Mouse (Mus musculus): ENCODE measurements around the gene Cyp26c1. TPM values are rescaled to one million over a fixed set of nuclear protein-coding genes. Genes with fewer than 3 reads are reported as not detected.

Cyp26c1 gene
- total and polyA plus RNA-seq, 3 experiments, result not detected

DNA sequence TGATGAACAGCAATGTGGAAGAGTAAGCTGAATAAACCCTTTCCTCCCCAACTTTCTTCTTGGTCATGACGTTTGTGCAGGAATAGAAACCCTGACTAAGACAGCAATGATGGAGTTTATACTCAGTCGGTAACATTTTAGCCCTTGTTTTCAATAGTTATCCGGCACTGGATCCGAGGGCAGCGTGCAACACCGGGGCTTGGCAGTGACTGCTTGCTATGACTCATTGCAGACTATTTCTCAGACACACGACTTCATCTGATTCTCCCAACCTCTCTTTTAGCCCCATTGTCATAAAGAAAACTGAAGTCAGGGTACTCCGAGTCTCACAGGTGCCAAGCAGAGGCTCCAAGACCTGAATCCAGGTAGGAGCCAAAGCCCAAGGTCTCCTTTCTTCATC, 50.0 kb downstream of the Cyp26c1 start:
- no peak overlapping the region for H3K4me2 ChIP-seq (ENCODE audit: insufficient read depth, low read depth, poor library complexity, severe bottlenecking)
- no peaks in the 10 kb centered on the region for H3K27me3 ChIP-seq (replicated peaks)
- TF ChIP-seq MAZ (IDR thresholded peaks at IDR 0.05; ENCODE audit: low read depth, low read length), result no peak
- TF ChIP-seq JUND (conservative IDR thresholded peaks at IDR 0.05; ENCODE audit: low read depth, low read length), result no peak
- no peak for TF ChIP-seq KAT2A (IDR thresholded peaks at IDR 0.05; ENCODE audit: insufficient replicate concordance, low read length)
- no peak for TF ChIP-seq ZC3H11A (IDR thresholded peaks at IDR 0.05; ENCODE audit: low read depth, low read length)
- no peak for TF ChIP-seq NELFE (IDR thresholded peaks at IDR 0.05; ENCODE audit: low read depth, low read length)
- no peak for TF ChIP-seq RCOR1 (conservative IDR thresholded peaks at IDR 0.05; ENCODE audit: low read depth, low read length)
- TF ChIP-seq ZMIZ1 (IDR thresholded peaks at IDR 0.05; ENCODE audit: low read depth, low read length), result no peak
- TF ChIP-seq TBP (conservative IDR thresholded peaks at IDR 0.05; ENCODE audit: low read depth, low read length), result no peak
- no peak for TF ChIP-seq SMC3 (IDR thresholded peaks at IDR 0.05; ENCODE audit: low read depth, low read length)
- TF ChIP-seq USF2 (conservative IDR thresholded peaks at IDR 0.05; ENCODE audit: low read depth, low read length), result no peak
- TF ChIP-seq UBTF (IDR thresholded peaks at IDR 0.05; ENCODE audit: low read depth, low read length), result no peak
- no peak for TF ChIP-seq TCF12 (IDR thresholded peaks at IDR 0.05; ENCODE audit: low read depth, low read length)
- no peak for TF ChIP-seq ETS1 (conservative IDR thresholded peaks at IDR 0.05; ENCODE audit: low read depth, low read length)
- no peak for TF ChIP-seq ZNF384 (IDR thresholded peaks at IDR 0.05; ENCODE audit: low read depth, low read length)
- no peak for TF ChIP-seq IRF4 (IDR thresholded peaks at IDR 0.05; ENCODE audit: low read depth, low read length)
- no peak for TF ChIP-seq USF1 (IDR thresholded peaks at IDR 0.05; ENCODE audit: low read depth, low read length)
- no peak for TF ChIP-seq POLR2AphosphoS2 (IDR thresholded peaks at IDR 0.05; ENCODE audit: low read depth, low read length)
- TF ChIP-seq NRF1 (IDR thresholded peaks at IDR 0.05; ENCODE audit: low read depth, low read length), result no peak
- no peak for TF ChIP-seq PAX5 (IDR thresholded peaks at IDR 0.05; ENCODE audit: low read length)
- TF ChIP-seq CHD2 (IDR thresholded peaks at IDR 0.05; ENCODE audit: low read length), result no peak
- dilution Hi-C loops (cut with MboI; ENCODE audit: extremely low pct_ligation_motif_present, extremely low pct_unique_long_range_greater_than_20kb, low sequenced_read_pairs) (no loop called here), in situ Hi-C loops (cut with MboI; ENCODE audit: low pct_ligation_motif_present, low pct_unique_long_range_greater_than_20kb, low sequenced_read_pairs) (no loop called here)
- no peak overlapping the region for H3K27ac ChIP-seq (ENCODE audit: insufficient read depth, low read depth)
- H3K36me3 ChIP-seq (replicated peaks in 1 of 2; ENCODE audit: control insufficient read depth in 1 of 2, insufficient read depth in 1 of 2, low read length in 1 of 2), result no peaks in the 10 kb centered on the region
- DNase-seq (ENCODE audit: extremely low read depth), result no peak
- peaks cover 2 to 27% of the 10 kb centered on the region in 2 experiments; a peak in 3 of 4 replicates for H3K4me1 ChIP-seq (ENCODE audit: control insufficient read depth in 1 of 2, insufficient read depth in 2 of 2)
- no peaks in the 10 kb centered on the region for H3K9me3 ChIP-seq (replicated peaks; ENCODE audit: low read length)
- H3K79me2 ChIP-seq (replicated peaks; ENCODE audit: control insufficient read depth, extremely low read depth, insufficient read depth, poor library complexity, severe bottlenecking), result no peaks in the 10 kb centered on the region
- H3K4me3 ChIP-seq (replicated peaks in 1 of 3; ENCODE audit: low read depth in 2 of 3, low read length in 2 of 3, poor library complexity in 1 of 3), result no peak overlapping the region
- H3K9ac ChIP-seq (ENCODE audit: insufficient read depth, low read depth), result no peak overlapping the region

DNA sequence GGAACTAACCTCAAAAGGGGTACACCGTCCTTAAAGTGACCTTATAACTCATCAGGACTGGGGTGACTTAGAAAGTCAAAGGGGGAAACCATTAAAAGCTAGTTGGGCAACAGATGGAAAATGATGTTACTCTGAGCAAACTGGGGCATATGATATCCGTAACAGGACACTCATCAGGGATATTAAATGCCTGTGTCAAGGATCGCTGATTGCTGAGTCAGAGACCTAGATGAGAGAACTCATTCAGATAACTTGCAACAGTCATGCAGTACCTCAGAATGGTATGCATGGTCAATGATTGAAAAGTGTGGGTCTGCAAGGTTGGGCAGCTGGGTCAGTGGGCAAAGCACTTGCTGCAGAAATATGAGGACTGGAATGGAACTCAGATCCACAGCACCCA, 53.2 kb downstream of the Cyp26c1 start:
- H3K4me1 ChIP-seq (ENCODE audit: control insufficient read depth in 1 of 2, insufficient read depth in 2 of 2), result peaks cover 0 to 13% of the 10 kb centered on the region in 2 experiments; a peak in 2 of 4 replicates
- dilution Hi-C loops (cut with MboI; ENCODE audit: extremely low pct_ligation_motif_present, extremely low pct_unique_long_range_greater_than_20kb, low sequenced_read_pairs) (no loop called here), in situ Hi-C loops (cut with MboI; ENCODE audit: low pct_ligation_motif_present, low pct_unique_long_range_greater_than_20kb, low sequenced_read_pairs) (no loop called here)
- H3K27me3 ChIP-seq (replicated peaks), result no peaks in the 10 kb centered on the region
- no peaks in the 10 kb centered on the region for H3K9me3 ChIP-seq (replicated peaks; ENCODE audit: low read length)
- no peak overlapping the region for H3K27ac ChIP-seq (ENCODE audit: insufficient read depth, low read depth)
- no peak overlapping the region for H3K9ac ChIP-seq (ENCODE audit: insufficient read depth, low read depth)
- TF ChIP-seq POLR2AphosphoS2 (IDR thresholded peaks at IDR 0.05; ENCODE audit: low read depth, low read length) (no peak), JUN (IDR thresholded peaks at IDR 0.05; ENCODE audit: insufficient read depth, low read depth, low read length) (no peak), ZNF384 (IDR thresholded peaks at IDR 0.05; ENCODE audit: low read depth, low read length) (no peak), KAT2A (IDR thresholded peaks at IDR 0.05; ENCODE audit: insufficient replicate concordance, low read length) (no peak), EP300 (IDR thresholded peaks at IDR 0.05; ENCODE audit: low read length) (no peak), ZC3H11A (IDR thresholded peaks at IDR 0.05; ENCODE audit: low read depth, low read length) (no peak), USF1 (IDR thresholded peaks at IDR 0.05; ENCODE audit: low read depth, low read length) (no peak), CHD1 (IDR thresholded peaks at IDR 0.05; ENCODE audit: low read depth, low read length) (no peak), ETS1 (conservative IDR thresholded peaks at IDR 0.05; ENCODE audit: low read depth, low read length) (no peak), CTCF (conservative IDR thresholded peaks at IDR 0.05 in 1 of 2, IDR thresholded peaks at IDR 0.05 in 1 of 2; ENCODE audit: low read depth in 2 of 2, low read length in 2 of 2) (no peak)
- no peak overlapping the region for H3K4me2 ChIP-seq (ENCODE audit: insufficient read depth, low read depth, poor library complexity, severe bottlenecking)
- H3K4me3 ChIP-seq (replicated peaks in 1 of 3; ENCODE audit: low read depth in 2 of 3, low read length in 2 of 3, poor library complexity in 1 of 3), result no peak overlapping the region
- DNase-seq (ENCODE audit: extremely low read depth), result no peak
- H3K36me3 ChIP-seq (replicated peaks in 1 of 2; ENCODE audit: control insufficient read depth in 1 of 2, insufficient read depth in 1 of 2, low read length in 1 of 2), result no peaks in the 10 kb centered on the region
- no peaks in the 10 kb centered on the region for H3K79me2 ChIP-seq (replicated peaks; ENCODE audit: control insufficient read depth, extremely low read depth, insufficient read depth, poor library complexity, severe bottlenecking)

Data from CH12.LX (cell line).